Mouse (Mus musculus) midbrain, embryonic 14.5 days (tissue): Measurements from ENCODE around the gene Lrrc25. TPM values are rescaled to one million over a fixed set of nuclear protein-coding genes. Genes with fewer than 3 reads are reported as not detected.

Experiments used
- ATAC-seq: fragments of 200-750 bp; cut with Nextera tagmentation; 2 replicates; pipeline ENCODE4 v1.8.0; 2017; ENCODE audit warnings: moderate number of reproducible peaks, moderate library complexity; ENCODE audit not compliant: low FRiP score, low TSS enrichment
- DNase-seq: peaks from one replicate; pipeline ENCODE4 v3.0.0-alpha.2; 2015
- H3K27ac ChIP-seq: fragments of 300-500 bp; sonication (generic); replicated peaks from 2 replicates; pipeline ENCODE4 v1.5.1; 2014; ENCODE audit warnings: mild to moderate bottlenecking, low read depth, low read length, moderate library complexity
- H3K27me3 ChIP-seq: fragments of 300-500 bp; sonication (generic); 2 replicates; pipeline ENCODE4 v1.6.1; 2014; ENCODE audit warnings: low read length, control low read depth, mixed read lengths; ENCODE audit not compliant: control insufficient read depth, insufficient read depth
- H3K36me3 ChIP-seq: fragments of 300-500 bp; sonication (generic); 2 replicates; pipeline ENCODE4 v1.6.1; 2014; ENCODE audit warnings: low read length, control low read depth; ENCODE audit not compliant: control insufficient read depth, insufficient read depth
- H3K4me1 ChIP-seq: fragments of 300-500 bp; sonication (generic); 2 replicates; pipeline ENCODE4 v1.6.1; 2014; ENCODE audit warnings: mild to moderate bottlenecking, antibody characterized with exemption, low read length, control low read depth; ENCODE audit not compliant: control insufficient read depth, insufficient read depth
- H3K4me2 ChIP-seq: fragments of 300-500 bp; sonication (generic); 2 replicates; pipeline ENCODE4 v1.6.1; 2014; ENCODE audit warnings: mild to moderate bottlenecking, low read length, moderate library complexity
- H3K4me3 ChIP-seq: fragments of 300-500 bp; sonication (generic); replicated peaks from 2 replicates; pipeline ENCODE4 v1.5.1; 2014; ENCODE audit warnings: low read depth, low read length
- H3K9ac ChIP-seq: fragments of 300-500 bp; sonication (generic); replicated peaks from 2 replicates; pipeline ENCODE4 v1.6.1; 2014; ENCODE audit warnings: mild to moderate bottlenecking, low read length, moderate library complexity
- H3K9me3 ChIP-seq: fragments of 300-500 bp; sonication (generic); 2 replicates; pipeline ENCODE4 v1.6.1; 2016; ENCODE audit warnings: low read length, control low read depth, mixed read lengths; ENCODE audit not compliant: control insufficient read depth
- WGBS: fragments of 180-500 bp; shearing (Covaris S2); extraction: QIAGEN DNeasy Blood & Tissue Kit; methylation state at CpG from one replicate; pipeline ENCODE4 v1.1.7; 2014; 5-methylcytosine and 5-hydroxymethylcytosine counted together
- polyA plus RNA-seq: library from polyadenylated mRNA; unstranded; fragments of >200 nt; fragmentation: Nextera tagmentation; extraction: Ambion mirVana; gene quantifications from 2 replicates; pipeline ENCODE4 v1.2.1, GENCODE M21; 2014

Gene Lrrc25
- polyA plus RNA-seq, 1 experiment from 2014 or later: 1.1 TPM

DNA sequence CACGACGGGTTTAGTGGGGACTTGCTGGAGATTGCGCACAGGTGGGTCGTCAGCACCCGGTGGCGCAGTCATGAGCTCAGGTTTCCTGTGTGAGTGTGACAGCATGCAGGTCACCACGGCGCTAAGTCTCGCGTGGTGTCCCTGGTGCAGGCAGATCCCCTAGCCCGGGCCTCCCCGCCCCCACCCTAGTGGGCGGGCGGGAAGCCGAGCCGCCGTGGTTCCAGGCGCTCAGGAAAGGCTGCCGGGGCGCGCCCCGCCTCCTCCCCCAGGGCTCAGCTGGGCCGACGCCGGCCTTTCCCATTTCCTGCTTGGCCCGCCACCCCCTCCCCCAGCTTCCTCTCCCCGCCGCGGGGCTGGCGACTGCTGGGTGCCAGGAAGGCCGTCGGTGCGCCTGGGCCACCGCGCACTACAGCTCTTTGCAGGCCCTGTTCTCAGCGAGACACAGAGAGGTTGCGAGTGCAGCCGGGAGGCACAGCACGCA is 6.5 kb upstream of the Lrrc25 start:
- Histone ChIP-seq H3K27me3 (no peaks in the 10 kb centered on the region), H3K4me2 (peak overlapping the region; percentile 72), H3K9me3 (no peaks in the 10 kb centered on the region), H3K27ac (peak overlapping the region; percentile 86), H3K9ac (peak overlapping the region; percentile 46; the same call in 1 of the 2 replicates), H3K4me1 (peaks cover 39% of the 10 kb centered on the region), H3K4me3 (peak overlapping the region; percentile 37), H3K36me3 (no peaks in the 10 kb centered on the region)
- DNase-seq: peak; percentile 82
- ATAC-seq: peak; percentile 55
- WGBS: 2% methylated on average over 37 of the region's 39 CpGs

DNA sequence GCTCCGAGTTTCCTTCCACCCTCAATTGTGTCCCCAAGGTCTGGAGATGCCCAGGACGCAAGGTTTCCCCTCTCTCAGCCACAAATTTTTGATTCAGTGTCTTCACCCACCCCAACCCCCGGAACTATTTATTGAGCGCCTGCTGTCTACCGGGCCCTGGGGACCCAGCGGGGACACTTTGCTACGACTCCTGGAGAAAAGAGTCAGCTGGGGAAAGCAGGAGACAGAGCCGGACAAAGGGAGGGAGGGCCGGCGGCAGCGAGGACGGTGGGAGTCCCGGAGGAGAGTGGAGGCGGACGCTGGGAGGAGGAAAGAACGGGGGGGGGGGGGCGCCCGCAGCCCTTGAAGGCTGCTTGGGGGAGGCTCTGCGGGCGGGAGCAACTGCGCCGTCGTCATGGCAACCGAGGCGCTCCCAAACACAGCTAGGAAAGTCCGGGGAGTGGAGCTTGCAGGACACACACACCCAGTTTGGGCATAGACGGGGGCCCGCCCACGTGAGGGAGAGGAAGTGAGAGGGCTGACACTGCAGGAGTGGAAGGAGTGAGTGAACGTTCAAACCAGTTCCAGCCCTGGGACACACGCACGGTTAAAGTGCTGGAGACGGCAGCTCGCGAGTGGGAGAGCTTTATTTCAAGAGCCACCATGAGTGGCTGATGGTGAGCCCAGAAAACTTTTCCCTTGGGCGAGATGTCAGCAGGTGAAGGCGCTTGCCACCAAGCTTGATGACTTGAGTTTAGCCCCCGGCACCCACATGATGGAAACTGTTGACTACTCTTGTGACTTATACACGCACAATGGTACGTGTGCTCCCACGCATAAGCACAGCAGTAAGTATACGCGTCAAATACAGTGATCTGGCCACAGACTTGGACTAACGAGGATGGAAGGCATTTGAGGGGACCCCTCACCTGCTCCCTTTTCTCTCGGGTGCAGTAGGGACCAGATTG is 5.8 kb upstream of the Lrrc25 start:
- Histone ChIP-seq H3K4me2 (peak overlapping the region; percentile 72), H3K27me3 (no peaks in the 10 kb centered on the region), H3K36me3 (no peaks in the 10 kb centered on the region), H3K4me1 (peaks cover 36% of the 10 kb centered on the region), H3K4me3 (peak overlapping the region; percentile 37), H3K9me3 (no peaks in the 10 kb centered on the region), H3K27ac (peak overlapping the region; percentile 86), H3K9ac (peak overlapping the region; percentile 46; the same call in 1 of the 2 replicates)
- under 1% methylated on average over 42 of the region's 45 CpGs for WGBS
- DNase-seq: peak; percentile 87
- peak; percentile 21 for ATAC-seq

- peaks cover 36% of the 10 kb centered on the region for H3K4me1 ChIP-seq
- ATAC-seq (no peak), DNase-seq (peak; percentile 76)
- H3K9me3 ChIP-seq: no peaks in the 10 kb centered on the region
- H3K9ac ChIP-seq: peak overlapping the region; percentile 24
- H3K36me3 ChIP-seq: no peaks in the 10 kb centered on the region
- peak overlapping the region; percentile 72 for H3K4me2 ChIP-seq
- under 1% methylated on average over 54 of the region's 54 CpGs for WGBS
- H3K4me3 ChIP-seq: peak overlapping the region; percentile 37
- no peaks in the 10 kb centered on the region for H3K27me3 ChIP-seq
- peak overlapping the region; percentile 15 for H3K27ac ChIP-seq
Measured at GRCm38 (mm10) chr8:70610796-70611771, 4.9 kb upstream of the Lrrc25 start.

DNA sequence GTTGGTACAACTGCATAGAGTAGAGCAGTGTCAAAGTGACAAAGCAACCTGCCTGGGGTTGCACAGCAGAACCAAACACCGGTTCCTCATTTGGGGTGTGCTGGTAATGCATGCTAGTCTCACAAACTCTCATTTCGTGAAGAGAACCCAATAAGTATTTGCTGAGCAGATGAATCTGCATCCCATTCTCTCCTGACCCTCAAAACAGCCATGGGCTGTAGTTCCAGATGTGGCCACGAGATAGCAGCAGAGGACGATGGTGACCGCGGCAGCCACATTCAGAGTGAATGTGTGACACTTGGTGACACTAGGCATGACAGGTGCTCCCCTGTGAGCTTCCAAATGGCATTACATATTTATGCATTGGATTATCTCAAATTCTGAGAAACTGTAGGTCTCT is 4.1 kb upstream of the Lrrc25 start:
- H3K36me3 ChIP-seq: no peaks in the 10 kb centered on the region
- H3K9ac ChIP-seq: peak overlapping the region; percentile 24; the same call in 1 of the 2 replicates
- ATAC-seq (no peak), DNase-seq (peak; percentile 91)
- H3K27ac ChIP-seq: peak overlapping the region; percentile 15
- peak overlapping the region; percentile 72 for H3K4me2 ChIP-seq
- H3K27me3 ChIP-seq: no peaks in the 10 kb centered on the region
- H3K9me3 ChIP-seq: no peaks in the 10 kb centered on the region
- H3K4me1 ChIP-seq: peaks cover 34% of the 10 kb centered on the region
- 0% methylated on average over 6 of the region's 6 CpGs for WGBS
- peak overlapping the region; percentile 37 for H3K4me3 ChIP-seq

GRCm38 (mm10) chr8:70613763-70614162 is 2.2 kb upstream of the Lrrc25 start:
- Histone ChIP-seq H3K27me3 (no peaks in the 10 kb centered on the region), H3K9me3 (no peaks in the 10 kb centered on the region), H3K36me3 (no peaks in the 10 kb centered on the region), H3K4me3 (no peak overlapping the region), H3K4me2 (no peak overlapping the region), H3K9ac (no peak overlapping the region), H3K27ac (no peak overlapping the region), H3K4me1 (peaks cover 23% of the 10 kb centered on the region)
- WGBS: 21% methylated on average over 1 of the region's 1 CpGs
- ATAC-seq: no peak
- no peak for DNase-seq

DNA sequence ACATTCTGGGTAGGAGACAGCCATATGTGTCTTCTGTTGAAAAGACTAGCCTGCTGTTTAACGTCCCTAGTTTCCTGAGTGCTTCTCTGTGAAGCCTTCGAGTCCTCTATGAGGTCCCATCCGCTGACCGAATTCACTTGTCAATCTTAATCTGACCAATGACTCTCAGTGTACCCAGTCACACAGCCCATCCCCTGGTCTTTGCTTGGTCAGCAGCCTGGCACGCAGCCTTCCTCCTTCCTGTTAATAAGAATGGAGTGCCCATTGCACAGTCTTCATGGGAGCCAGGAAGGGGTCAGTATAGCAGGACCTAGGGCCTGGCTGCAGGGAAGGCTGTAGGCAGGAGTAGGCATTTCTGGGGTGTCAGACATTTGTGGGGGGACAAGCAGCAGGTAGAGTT is 1.5 kb upstream of the Lrrc25 start:
- ATAC-seq: no peak
- no peaks in the 10 kb centered on the region for H3K9me3 ChIP-seq
- peaks cover 18% of the 10 kb centered on the region for H3K4me1 ChIP-seq
- 84% methylated on average over 5 of the region's 5 CpGs for WGBS
- no peak for DNase-seq
- no peaks in the 10 kb centered on the region for H3K36me3 ChIP-seq
- no peak overlapping the region for H3K27ac ChIP-seq
- H3K9ac ChIP-seq: no peak overlapping the region
- no peaks in the 10 kb centered on the region for H3K27me3 ChIP-seq
- no peak overlapping the region for H3K4me2 ChIP-seq
- H3K4me3 ChIP-seq: no peak overlapping the region

- Histone ChIP-seq H3K9ac (no peak overlapping the region), H3K27me3 (no peaks in the 10 kb centered on the region), H3K4me2 (no peak overlapping the region), H3K36me3 (no peaks in the 10 kb centered on the region), H3K4me1 (peaks cover 9% of the 10 kb centered on the region), H3K4me3 (no peak overlapping the region), H3K27ac (no peak overlapping the region), H3K9me3 (no peaks in the 10 kb centered on the region)
- DNase-seq: no peak
- 87% methylated on average over 8 of the region's 8 CpGs for WGBS
- ATAC-seq: no peak
Measured at GRCm38 (mm10) chr8:70615281-70615680, 674 bp upstream of the Lrrc25 start.

- no peak overlapping the region for H3K4me3 ChIP-seq
- no peaks in the 10 kb centered on the region for H3K27me3 ChIP-seq
- no peak overlapping the region for H3K9ac ChIP-seq
- ATAC-seq: no peak
- H3K4me1 ChIP-seq: no peaks in the 10 kb centered on the region
- H3K4me2 ChIP-seq: no peak overlapping the region
- no peaks in the 10 kb centered on the region for H3K36me3 ChIP-seq
- DNase-seq: no peak
- no peak overlapping the region for H3K27ac ChIP-seq
- H3K9me3 ChIP-seq: no peaks in the 10 kb centered on the region
- 57% methylated on average over 11 of the region's 11 CpGs for WGBS
Measured at GRCm38 (mm10) chr8:70616645-70617044, 690 bp downstream of the Lrrc25 start.
